Mouse (Mus musculus) regulatory T cell (primary cell): Measurements from ENCODE around the gene Hamp2.
"Not testable (repeated sequence)": the region's sequence is repeated elsewhere in the genome, so short reads cannot be mapped to it uniquely, and the experiment has no call there.

Source experiments
- in situ Hi-C: fragments of 300-600 bp; cut with MboI, MseI; formaldehyde crosslinking; loops from one replicate; pipeline ENCODE4 v1.15.1; 2025; ENCODE audit warnings: high pct_unique_total_duplicates

The Hamp2 gene

DNA sequence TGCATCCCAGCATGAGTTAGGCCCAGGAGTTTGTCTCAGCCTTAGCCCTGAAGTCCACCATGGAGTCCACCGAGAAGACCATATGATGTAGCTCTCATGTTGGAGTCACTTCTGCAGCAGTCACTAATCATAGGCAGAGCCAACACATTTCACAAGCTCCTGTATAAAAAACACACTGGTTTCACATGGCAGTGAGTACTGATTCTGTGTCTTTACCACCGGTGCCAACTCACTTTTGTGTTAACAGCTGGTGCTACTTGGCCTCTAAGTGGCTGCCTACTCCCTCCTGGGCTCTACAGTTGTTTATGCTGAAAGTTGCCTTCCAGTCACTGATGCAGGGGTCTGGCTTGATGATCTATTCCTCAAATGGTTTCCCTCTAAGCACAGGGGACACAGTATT lies at the start of gene Hamp2:
Hamp2 (minus strand) TSS at position 101 of the 400 bp plus-strand sequence.
- in situ Hi-C loops: not testable (repeated sequence)

GRCm38 (mm10) chr7:30973501-30974289 lies 49.2 kb upstream of the Hamp2 start, which contains the start of gene Fam187b:
Gene Fam187b (plus strand): TSS chr7:30973790.
- in situ Hi-C loops: no loop called here

GRCm38 (mm10) chr7:30973251-30973500 lies 48.7 kb upstream of the Hamp2 start, which contains the start of gene Lsr:
Gene Lsr (minus strand): TSS chr7:30973464.
- in situ Hi-C loops: no loop called here

GRCm38 (mm10) chr7:30972426-30973250 lies 48.2 kb upstream of the Hamp2 start:
- in situ Hi-C loops: no loop called here

DNA sequence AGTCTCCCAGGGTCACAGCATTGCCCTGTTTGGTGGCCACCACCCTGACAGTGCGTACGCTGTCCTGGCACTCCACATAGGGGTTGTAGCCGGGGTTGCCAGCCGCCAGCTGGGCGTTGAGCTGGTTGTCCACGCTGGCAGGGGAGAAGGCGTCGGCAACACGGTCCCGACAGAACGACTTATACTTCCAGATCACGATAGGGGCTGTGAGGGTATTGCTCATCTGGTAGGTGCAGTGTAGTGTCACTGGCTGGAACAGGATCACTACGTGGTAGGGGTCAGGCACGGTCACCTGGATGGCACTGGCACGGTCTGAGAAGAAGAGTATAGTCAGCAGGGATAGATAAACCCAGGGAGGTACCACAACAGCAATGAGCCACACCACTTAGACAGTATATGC lies 47.4 kb upstream of the Hamp2 start:
- in situ Hi-C loops: no loop called here

DNA sequence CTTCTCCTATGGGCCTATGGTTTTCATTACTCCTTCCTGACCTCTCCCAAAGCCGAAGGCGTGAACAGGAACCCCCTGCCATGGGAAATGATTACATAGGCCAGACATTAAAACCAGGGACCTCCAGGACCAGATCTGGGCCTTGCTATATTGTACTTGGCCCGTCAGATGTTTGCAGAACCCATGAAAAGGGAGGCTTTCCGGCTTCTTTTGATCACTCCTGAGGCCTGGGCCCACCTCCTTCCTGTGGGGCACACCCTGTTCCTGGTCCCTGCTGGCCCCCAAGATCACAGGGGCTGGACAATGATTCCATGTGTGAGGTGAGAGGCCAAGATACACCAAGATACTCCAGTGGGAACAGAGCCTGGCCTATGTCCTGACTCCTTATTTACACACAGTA lies 44.7 kb upstream of the Hamp2 start:
- in situ Hi-C loops: no loop called here

- in situ Hi-C loops: no loop called here
These were observed 44.1 kb upstream of the Hamp2 start for GRCm38 (mm10) chr7:30968611-30969010.

GRCm38 (mm10) chr7:30966657-30967056 lies 42.2 kb upstream of the Hamp2 start:
- in situ Hi-C loops: no loop called here

GRCm38 (mm10) chr7:30965677-30966076 lies 41.2 kb upstream of the Hamp2 start:
- in situ Hi-C loops: no loop called here

DNA sequence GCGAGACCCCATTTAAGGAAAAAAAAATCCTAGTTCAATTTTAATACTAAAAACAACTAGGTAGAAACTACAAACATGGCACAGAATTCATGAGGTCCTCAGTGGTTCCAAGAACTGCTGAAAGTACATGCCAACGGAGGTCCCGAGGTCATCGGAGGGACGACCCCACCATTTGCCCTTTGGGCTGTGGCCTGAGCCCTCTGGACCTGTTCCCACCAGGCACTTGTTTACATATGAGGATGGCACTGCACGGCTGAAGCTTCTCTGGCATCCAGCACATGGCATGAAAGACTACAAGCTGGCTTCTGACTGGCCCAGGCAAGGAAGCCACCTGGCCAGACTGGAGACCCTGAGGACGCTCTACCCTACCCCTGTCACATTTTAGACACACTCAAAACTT lies 39.9 kb upstream of the Hamp2 start:
- in situ Hi-C loops: no loop called here

DNA sequence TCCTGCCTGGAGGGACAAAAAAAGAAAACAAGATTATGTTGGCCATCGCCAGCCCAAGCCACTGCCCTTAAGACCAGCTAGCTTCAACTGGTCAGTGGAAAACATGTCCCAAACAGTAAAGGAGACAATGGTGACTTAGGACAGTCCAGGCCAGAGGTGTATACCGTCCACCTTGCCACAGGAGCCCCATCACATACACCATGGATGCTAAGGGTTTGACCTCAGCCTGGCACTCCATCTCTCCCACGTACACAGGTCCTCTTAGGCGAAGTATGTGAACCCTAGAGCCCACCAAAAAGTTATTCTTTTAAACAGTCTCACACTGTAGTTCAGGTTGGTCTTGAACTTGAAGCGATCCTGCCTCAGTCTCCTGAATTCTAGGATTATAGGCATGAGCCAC lies 38.4 kb upstream of the Hamp2 start:
- in situ Hi-C loops: no loop called here

DNA sequence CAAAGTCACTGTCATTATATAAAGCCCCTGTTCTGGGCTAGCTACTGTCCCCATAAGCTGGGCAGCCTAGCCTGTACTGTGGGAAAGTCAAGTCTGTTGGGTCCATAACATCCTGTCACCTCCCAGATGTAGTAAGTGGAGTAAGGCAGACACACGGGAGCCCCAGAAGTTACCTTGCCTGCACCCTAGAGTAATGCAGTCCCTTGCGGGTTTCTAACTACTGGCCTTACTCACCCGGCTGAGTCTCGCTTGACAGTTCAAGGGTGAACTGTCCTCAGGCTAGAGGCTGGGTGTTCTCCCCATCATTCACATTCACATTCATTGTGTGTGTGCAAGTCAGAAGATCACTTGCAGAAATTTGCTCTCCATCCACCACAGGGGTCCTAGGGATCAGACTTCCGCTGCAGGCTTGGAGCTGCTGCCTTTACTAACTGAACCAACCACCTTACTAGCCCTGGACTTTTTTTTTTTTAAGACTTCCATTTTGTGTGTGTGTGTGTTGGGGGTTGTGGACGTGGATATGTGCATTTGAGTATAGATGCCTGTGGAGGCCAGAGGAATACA lies 35.4 kb upstream of the Hamp2 start:
- in situ Hi-C loops: loop anchor here (10.0 kb wide), 1 partner anchor 865 kb away; the partner anchor contains the start of genes Gm26920, Zfp260 and Zfp566

DNA sequence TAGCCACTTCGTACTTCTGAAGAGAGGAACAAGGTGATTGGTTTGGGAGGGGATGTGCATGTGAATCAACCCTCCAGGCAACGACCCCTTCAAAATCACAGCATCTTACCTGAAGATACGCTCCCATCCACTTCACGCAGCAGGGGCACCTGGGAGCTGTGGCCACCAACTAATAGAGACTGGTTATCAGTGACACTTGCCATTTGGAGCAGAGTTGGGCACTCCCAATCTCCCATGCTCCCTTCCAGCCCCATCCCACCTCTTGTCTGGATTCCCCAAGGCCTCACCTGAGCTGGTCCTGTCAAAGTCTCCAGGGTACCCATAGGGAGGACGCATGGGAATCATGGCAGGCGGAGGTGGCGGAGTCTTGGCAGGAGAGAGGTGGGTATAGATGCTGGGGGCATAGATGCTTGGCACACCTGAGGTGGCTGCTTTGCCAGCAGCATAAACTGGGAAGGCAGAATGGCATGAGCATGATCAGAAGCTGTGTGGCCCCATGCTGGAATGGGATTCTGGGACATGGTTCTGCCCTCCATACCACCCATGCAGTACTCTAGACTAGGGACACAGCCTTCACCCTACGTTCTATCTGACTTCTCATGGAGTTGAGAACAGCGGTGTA lies 34.5 kb upstream of the Hamp2 start:
- in situ Hi-C loops: loop anchor here (10.0 kb wide), 1 partner anchor 864 kb away; the partner anchor contains the start of genes Gm26920, Zfp260 and Zfp566

DNA sequence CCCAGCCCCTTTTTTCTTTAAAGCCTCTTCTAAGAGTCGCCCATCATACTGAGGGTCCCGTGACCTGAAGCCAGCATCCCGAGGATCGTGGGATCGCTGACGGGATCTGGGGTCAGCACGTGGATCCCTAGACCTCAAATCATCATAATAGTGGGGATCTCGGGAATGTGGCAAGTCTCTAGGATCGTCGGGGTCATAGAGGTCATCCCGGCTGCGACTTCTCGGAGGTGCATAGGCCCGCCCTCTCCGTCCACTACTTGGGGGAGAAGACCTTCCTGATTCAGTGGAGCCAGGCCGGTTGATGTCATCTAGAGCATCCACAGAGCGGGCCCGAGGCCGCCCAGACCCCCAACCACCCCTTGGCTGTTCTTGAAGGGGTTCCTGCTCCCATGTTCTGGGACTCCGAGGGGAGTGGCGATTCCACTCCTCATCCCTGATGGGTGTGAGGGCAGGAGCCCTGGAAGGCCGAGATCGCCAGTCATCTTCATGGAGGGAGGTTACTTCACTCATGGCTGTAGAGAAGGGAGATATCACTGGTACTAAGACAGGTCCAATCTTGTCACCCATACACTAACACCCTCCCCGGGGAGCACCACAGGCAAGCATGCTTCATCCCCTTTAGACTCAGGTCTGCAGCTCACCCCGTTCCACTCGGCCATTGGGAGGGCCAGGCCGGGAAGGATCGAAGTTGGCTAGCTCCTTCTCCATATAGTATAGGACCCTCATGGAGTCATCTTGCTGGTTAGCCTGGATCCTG lies 33.8 kb upstream of the Hamp2 start:
- in situ Hi-C loops: loop anchor here (10.0 kb wide), 1 partner anchor 863 kb away; the partner anchor contains the start of genes Gm26920, Zfp260 and Zfp566

DNA sequence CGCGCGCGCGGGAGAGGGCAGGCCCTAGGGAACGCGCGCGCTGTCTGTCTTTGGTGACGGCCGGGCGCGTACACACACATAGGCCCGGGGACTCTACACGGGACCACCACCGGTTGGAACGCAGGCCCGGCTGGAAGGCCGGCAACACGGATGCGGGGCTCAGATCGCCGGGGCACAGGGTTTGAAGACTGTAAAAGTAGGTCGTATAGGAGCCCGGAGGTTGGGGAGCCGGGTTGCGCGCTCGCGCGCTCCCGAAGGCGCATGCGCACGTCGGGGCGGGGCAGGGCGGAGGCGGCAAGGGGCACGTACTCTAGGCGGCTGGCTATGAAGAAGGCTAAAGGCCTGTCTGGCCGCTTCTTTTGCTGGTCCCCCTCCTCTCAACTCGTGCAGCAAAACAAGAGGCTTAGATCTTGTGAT lies 32.9 kb upstream of the Hamp2 start:
- in situ Hi-C loops: loop anchor here (10.0 kb wide), 1 partner anchor 863 kb away; the partner anchor contains the start of genes Gm26920, Zfp260 and Zfp566

DNA sequence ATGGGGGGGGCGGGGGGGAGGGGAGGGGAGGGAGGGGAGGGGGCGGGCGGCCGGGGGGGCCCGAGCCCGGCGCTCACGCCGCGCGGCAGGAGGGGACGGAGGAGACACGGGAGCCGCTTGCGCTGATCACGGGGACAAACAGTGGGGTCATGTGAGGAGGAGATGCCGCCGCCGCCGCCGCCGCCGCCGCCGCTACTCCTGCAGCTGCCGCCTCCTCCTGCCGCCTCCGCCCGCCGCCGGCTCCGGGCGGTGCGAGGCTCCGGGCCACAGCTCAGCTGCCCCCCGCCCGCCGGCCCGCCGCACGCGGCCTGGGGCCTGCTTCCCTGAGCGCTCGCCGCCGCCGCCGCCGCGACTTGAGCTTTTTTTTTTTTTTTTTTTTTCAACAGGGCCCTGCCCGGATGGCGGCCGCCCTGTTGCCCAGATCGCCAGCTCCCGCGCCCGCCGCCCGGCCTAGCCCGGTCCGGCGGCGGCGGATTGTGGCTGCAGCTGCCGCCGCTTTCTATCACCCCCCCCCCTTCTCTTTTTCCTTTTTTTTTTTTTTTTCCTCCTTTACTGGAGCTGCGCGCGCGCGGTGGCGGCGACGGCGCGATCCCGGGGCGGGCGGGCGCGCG lies 32.4 kb upstream of the Hamp2 start, which contains the start of gene Usf2:
Usf2 (minus strand) TSS at position 48 of the 611 bp plus-strand sequence.
- in situ Hi-C loops: loop anchor here (10.0 kb wide), 1 partner anchor 862 kb away; the partner anchor contains the start of genes Gm26920, Zfp260 and Zfp566

DNA sequence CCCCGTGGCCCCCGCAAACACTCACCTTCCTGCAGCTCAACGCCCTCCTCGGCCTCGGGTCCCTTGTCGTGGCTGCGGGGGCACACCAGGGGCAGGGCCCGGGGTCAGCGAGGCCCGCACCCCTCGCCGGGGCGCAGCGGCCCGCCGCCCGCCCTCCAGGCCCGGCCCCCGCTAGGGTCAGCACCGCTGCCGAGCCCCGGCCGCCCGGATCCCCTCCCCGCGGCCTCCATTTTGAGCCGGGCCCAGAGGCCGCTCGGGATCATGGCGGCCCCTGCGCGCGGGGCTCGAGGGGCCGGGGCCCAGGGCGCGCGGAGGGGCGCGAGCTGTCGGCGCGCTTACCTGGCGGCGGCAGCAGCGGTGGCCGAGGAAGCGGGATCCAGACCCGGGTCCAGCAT lies 31.9 kb upstream of the Hamp2 start:
- in situ Hi-C loops: loop anchor here (10.0 kb wide), 1 partner anchor 862 kb away; the partner anchor contains the start of genes Gm26920, Zfp260 and Zfp566

DNA sequence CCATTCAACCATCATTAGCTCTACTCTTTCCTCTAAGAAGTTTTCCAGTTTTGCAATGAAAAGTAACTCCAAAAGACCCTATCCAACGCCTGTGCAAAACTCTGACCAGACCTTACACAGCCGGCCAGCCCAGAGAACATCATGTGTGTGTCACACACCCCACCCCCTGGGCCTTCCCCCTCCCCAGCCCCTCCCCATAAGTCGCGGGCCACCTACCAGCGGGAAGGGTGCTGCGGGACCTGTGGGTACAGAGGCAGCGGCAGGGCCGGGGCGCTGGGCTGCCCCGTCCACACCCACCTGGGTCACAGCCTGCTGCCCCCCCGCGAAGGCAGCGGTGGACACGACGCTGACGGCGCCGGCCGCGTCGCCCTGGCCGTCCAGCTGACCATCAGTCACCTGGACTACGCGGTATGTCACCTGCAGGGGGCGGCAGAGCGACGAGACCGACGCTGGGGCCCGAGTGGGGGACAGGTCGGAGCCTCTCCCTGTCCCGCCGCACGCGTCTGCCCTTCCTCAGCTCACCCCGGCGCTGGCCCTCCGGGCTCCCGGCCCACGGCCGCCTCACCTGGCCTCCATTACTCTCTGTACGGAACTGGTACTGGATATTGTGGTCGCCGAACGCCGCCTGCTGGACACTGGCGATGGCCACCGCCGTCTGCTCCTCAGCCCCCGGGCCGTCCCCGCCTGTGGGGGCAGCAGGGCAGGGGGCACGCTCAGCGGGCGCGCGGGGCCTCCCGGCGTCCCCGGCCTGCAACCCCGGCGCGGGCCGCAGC lies 31.3 kb upstream of the Hamp2 start:
- in situ Hi-C loops: loop anchor here (10.0 kb wide), 1 partner anchor 861 kb away; the partner anchor contains the start of genes Gm26920, Zfp260 and Zfp566

DNA sequence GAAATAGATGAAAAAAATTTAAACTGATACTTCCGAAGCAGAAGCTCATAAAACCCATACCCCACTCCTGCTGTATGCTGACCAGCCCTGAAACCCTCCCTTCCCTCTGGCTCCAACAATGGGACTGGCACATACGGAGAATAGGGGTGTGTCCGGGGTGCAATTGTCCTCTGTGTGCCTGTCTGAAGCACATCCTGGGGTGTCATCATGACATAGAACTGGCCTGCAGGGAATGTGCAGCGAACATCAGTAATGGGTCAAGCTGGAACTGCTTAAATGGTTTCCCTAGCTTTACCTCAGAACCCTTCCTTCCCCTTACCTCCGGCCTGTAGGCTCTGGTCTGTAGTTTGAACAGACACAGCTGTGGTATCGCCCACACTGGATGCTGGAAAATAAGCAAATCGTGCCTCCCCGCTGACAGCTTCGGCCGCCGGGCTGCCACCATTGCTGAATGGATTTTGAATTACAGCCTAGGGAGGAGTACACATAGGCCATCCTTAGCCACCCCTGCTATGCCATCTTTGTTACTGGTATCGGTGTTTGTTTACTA lies 30.6 kb upstream of the Hamp2 start:
- in situ Hi-C loops: loop anchor here (10.0 kb wide), 1 partner anchor 860 kb away; the partner anchor contains the start of genes Gm26920, Zfp260 and Zfp566
